Mouse (Mus musculus): ENCODE data around the gene Snx29. TPM values are rescaled to one million over a fixed set of nuclear protein-coding genes. Genes with fewer than 3 reads are reported as not detected.

Snx29 gene
- polyA plus RNA-seq, 1 experiment: 27.7 TPM

DNA sequence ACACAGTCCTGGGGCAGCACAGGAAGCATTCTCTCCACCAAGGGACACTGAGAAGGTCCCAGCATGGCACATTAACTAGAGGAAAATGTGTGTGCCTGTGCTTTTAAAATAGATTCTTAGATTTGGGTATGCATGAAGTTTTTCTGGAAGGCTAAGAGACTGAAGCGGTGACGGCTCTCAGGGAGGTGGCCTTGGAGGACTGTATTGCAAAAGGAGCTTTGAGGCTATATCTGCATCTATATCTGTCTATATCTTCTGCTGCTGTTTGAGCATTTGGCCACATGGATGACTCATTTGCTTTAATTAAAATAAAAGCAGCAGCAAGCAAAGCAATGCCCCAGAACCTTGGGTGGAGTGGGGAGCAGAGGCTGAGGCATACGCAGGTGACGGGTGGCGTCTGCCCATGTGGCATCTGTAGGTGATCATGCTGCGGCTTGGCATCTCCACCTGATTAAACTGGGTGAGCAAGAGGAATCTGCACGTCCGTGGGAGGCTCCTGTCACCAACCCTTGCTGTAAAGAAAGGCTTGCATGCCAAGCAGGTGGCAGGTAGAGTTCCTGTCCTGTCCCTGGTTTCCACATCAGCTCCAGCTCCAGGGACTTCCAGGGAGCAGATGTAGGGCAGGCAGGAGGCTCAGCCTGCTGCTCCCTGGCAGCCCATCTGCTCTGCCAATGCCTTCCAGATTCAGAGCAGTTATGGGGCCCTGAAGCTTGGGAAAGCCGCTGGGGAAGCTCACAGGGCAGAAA, 456.2 kb downstream of the Snx29 start:
- H3K4me3 ChIP-seq (ENCODE audit: insufficient read depth, low read length): no peak overlapping the region
- H3K27ac ChIP-seq (ENCODE audit: insufficient read depth, low read depth, low read length): no peak overlapping the region
- no peaks in the 10 kb centered on the region for H3K4me1 ChIP-seq (ENCODE audit: control insufficient read depth, insufficient read depth, low read length)
- TF ChIP-seq CTCF (IDR thresholded peaks at IDR 0.05; ENCODE audit: low read depth, low read length): no peak
- TF ChIP-seq POLR2A (IDR thresholded peaks at IDR 0.05; ENCODE audit: borderline replicate concordance, low read depth, low read length): no peak

- Histone ChIP-seq H3K4me1 (ENCODE audit: control insufficient read depth, insufficient read depth, low read length) (peaks cover 7% of the 10 kb centered on the region), H3K4me3 (ENCODE audit: insufficient read depth, low read length) (no peak overlapping the region), H3K27ac (ENCODE audit: insufficient read depth, low read depth, low read length) (no peak overlapping the region)
- TF ChIP-seq CTCF (IDR thresholded peaks at IDR 0.05; ENCODE audit: low read depth, low read length) (no peak), POLR2A (IDR thresholded peaks at IDR 0.05; ENCODE audit: borderline replicate concordance, low read depth, low read length) (no peak)
Observed at GRCm38 (mm10) chr16:11782082-11782481, 459.4 kb downstream of the Snx29 start.

DNA sequence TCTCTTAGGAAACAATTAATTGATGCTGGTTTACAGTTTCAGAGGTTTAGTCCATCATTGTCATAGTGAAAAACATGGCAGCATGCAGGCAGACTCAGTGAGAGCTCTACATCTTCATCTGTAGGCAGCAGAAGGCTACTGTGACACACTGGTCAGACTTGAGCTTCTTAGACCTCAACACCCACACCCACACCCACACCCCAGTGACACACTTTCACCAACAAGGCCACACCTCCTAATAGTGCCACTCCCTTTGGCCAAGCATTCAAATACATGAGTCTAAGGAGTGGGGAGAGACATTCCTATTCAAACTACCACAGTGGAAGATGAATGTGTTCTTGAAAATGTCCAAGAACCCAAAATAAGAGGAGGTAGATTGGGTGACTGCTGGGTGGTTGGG, 460.6 kb downstream of the Snx29 start:
- Histone ChIP-seq H3K4me1 (ENCODE audit: control insufficient read depth, insufficient read depth, low read length) (peaks cover 7% of the 10 kb centered on the region), H3K4me3 (ENCODE audit: insufficient read depth, low read length) (no peak overlapping the region), H3K27ac (ENCODE audit: insufficient read depth, low read depth, low read length) (no peak overlapping the region)
- TF ChIP-seq CTCF (IDR thresholded peaks at IDR 0.05; ENCODE audit: low read depth, low read length) (no peak), POLR2A (IDR thresholded peaks at IDR 0.05; ENCODE audit: borderline replicate concordance, low read depth, low read length) (no peak)

DNA sequence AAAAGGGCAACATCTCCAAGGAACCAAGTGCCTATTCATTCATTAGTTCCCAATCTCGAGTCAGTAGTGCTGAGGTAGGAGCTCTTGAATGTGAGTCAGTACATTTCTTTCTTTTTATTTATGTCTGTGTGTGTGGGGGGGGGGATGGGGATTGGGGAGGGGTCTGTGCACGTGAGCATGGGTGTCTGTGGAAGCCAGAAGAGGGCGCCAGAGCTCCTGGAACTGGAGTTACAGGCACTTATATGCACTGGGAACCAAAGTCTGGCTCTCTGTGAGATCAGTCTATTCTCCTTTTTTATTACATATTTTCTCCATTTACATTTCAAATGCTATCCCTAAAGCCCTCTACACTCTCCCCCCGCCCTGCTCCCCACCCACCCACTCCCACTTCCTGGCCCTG, 461.6 kb downstream of the Snx29 start:
- H3K4me3 ChIP-seq (ENCODE audit: insufficient read depth, low read length): no peak overlapping the region
- H3K4me1 ChIP-seq (ENCODE audit: control insufficient read depth, insufficient read depth, low read length): peaks cover 7% of the 10 kb centered on the region
- TF ChIP-seq POLR2A (IDR thresholded peaks at IDR 0.05; ENCODE audit: borderline replicate concordance, low read depth, low read length): no peak
- no peak for TF ChIP-seq CTCF (IDR thresholded peaks at IDR 0.05; ENCODE audit: low read depth, low read length)
- H3K27ac ChIP-seq (ENCODE audit: insufficient read depth, low read depth, low read length): no peak overlapping the region

GRCm38 (mm10) chr16:11785806-11786205, 463.1 kb downstream of the Snx29 start:
- H3K4me1 ChIP-seq (ENCODE audit: control insufficient read depth, insufficient read depth, low read length): peaks cover 7% of the 10 kb centered on the region
- no peak for TF ChIP-seq POLR2A (IDR thresholded peaks at IDR 0.05; ENCODE audit: borderline replicate concordance, low read depth, low read length)
- TF ChIP-seq CTCF (IDR thresholded peaks at IDR 0.05; ENCODE audit: low read depth, low read length): no peak
- H3K27ac ChIP-seq (ENCODE audit: insufficient read depth, low read depth, low read length): no peak overlapping the region
- H3K4me3 ChIP-seq (ENCODE audit: insufficient read depth, low read length): no peak overlapping the region

GRCm38 (mm10) chr16:11790476-11790875, 467.8 kb downstream of the Snx29 start:
- TF ChIP-seq POLR2A (IDR thresholded peaks at IDR 0.05; ENCODE audit: borderline replicate concordance, low read depth, low read length) (no peak), CTCF (IDR thresholded peaks at IDR 0.05; ENCODE audit: low read depth, low read length) (no peak)
- Histone ChIP-seq H3K4me1 (ENCODE audit: control insufficient read depth, insufficient read depth, low read length) (peaks cover 2% of the 10 kb centered on the region), H3K4me3 (ENCODE audit: insufficient read depth, low read length) (no peak overlapping the region), H3K27ac (ENCODE audit: insufficient read depth, low read depth, low read length) (no peak overlapping the region)

GRCm38 (mm10) chr16:11793391-11793790, 470.7 kb downstream of the Snx29 start:
- H3K27ac ChIP-seq (ENCODE audit: insufficient read depth, low read depth, low read length): no peak overlapping the region
- H3K4me3 ChIP-seq (ENCODE audit: insufficient read depth, low read length): no peak overlapping the region
- no peak for TF ChIP-seq POLR2A (IDR thresholded peaks at IDR 0.05; ENCODE audit: borderline replicate concordance, low read depth, low read length)
- TF ChIP-seq CTCF (IDR thresholded peaks at IDR 0.05; ENCODE audit: low read depth, low read length): no peak
- H3K4me1 ChIP-seq (ENCODE audit: control insufficient read depth, insufficient read depth, low read length): no peaks in the 10 kb centered on the region

- Histone ChIP-seq H3K4me1 (ENCODE audit: control insufficient read depth, insufficient read depth, low read length) (no peaks in the 10 kb centered on the region), H3K27ac (ENCODE audit: insufficient read depth, low read depth, low read length) (no peak overlapping the region), H3K4me3 (ENCODE audit: insufficient read depth, low read length) (no peak overlapping the region)
- no peak for TF ChIP-seq POLR2A (IDR thresholded peaks at IDR 0.05; ENCODE audit: borderline replicate concordance, low read depth, low read length)
- no peak for TF ChIP-seq CTCF (IDR thresholded peaks at IDR 0.05; ENCODE audit: low read depth, low read length)
Observed at GRCm38 (mm10) chr16:11794628-11795027, 471.9 kb downstream of the Snx29 start.

DNA sequence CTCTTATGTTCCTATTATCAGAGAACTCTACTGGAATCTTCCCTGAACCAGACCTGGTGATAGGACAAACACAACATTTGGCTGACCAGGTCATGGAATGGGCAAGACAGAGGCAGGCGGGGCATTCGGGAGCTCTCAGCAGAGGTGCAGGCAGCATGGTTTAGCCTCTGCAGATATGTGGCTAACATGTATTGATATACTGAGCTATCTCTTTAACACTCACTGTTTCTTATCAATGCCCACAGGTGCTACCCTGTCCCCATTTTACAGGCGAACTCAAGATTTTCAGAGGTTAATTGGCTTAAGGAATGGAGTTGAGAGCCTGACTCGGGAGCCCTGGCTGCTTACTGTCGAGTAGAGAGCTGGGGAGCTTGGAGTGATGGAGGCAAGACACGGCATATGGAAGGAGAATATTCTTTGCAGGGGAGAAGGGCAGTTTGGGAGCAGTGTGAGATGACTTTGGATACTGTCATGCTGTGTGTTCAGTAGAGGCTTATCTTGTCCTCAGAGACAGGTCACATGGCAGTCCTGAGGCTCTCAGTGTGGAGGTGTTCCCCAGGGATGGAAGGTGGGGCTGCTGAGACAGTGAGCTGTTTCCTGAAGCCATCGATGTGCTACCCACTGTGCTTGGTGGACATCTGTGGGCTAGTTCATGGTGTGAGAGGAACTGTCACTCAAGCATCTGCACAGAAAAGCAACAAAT, 473.2 kb downstream of the Snx29 start:
- Histone ChIP-seq H3K4me3 (ENCODE audit: insufficient read depth, low read length) (no peak overlapping the region), H3K27ac (ENCODE audit: insufficient read depth, low read depth, low read length) (no peak overlapping the region), H3K4me1 (ENCODE audit: control insufficient read depth, insufficient read depth, low read length) (no peaks in the 10 kb centered on the region)
- TF ChIP-seq POLR2A (IDR thresholded peaks at IDR 0.05; ENCODE audit: borderline replicate concordance, low read depth, low read length): no peak
- no peak for TF ChIP-seq CTCF (IDR thresholded peaks at IDR 0.05; ENCODE audit: low read depth, low read length)

- Histone ChIP-seq H3K27ac (ENCODE audit: insufficient read depth, low read depth, low read length) (no peak overlapping the region), H3K4me3 (ENCODE audit: insufficient read depth, low read length) (no peak overlapping the region), H3K4me1 (ENCODE audit: control insufficient read depth, insufficient read depth, low read length) (no peaks in the 10 kb centered on the region)
- TF ChIP-seq POLR2A (IDR thresholded peaks at IDR 0.05; ENCODE audit: borderline replicate concordance, low read depth, low read length) (no peak), CTCF (IDR thresholded peaks at IDR 0.05; ENCODE audit: low read depth, low read length) (no peak)
Observed at GRCm38 (mm10) chr16:11801960-11802539, 479.3 kb downstream of the Snx29 start.

Other genes starting within 250 kb of the Snx29 start
- gene Txndc11, start 188.3 kb upstream of the Snx29 start, polyA plus RNA-seq (2012; ENCODE audit: insufficient read depth, insufficient read length, missing spikeins): 14.5 and 15.5 TPM in 2 replicates
- 202 and 221 TPM in 2 replicates for gene Zc3h7a, start 146.5 kb upstream of the Snx29 start, polyA plus RNA-seq (2012; ENCODE audit: insufficient read depth, insufficient read length, missing spikeins)
- gene Rsl1d1, start 119.6 kb upstream of the Snx29 start, polyA plus RNA-seq (2012; ENCODE audit: insufficient read depth, insufficient read length, missing spikeins): 51.3 and 53.4 TPM in 2 replicates
- gene Gspt1, start 68.6 kb upstream of the Snx29 start, polyA plus RNA-seq (2012; ENCODE audit: insufficient read depth, insufficient read length, missing spikeins): 91.6 and 98.7 TPM in 2 replicates
- 1.1 and 1.3 TPM in 2 replicates for gene Tnfrsf17, start 9.1 kb upstream of the Snx29 start, polyA plus RNA-seq (2012; ENCODE audit: insufficient read depth, insufficient read length, missing spikeins)